In the genomic region with DNA sequence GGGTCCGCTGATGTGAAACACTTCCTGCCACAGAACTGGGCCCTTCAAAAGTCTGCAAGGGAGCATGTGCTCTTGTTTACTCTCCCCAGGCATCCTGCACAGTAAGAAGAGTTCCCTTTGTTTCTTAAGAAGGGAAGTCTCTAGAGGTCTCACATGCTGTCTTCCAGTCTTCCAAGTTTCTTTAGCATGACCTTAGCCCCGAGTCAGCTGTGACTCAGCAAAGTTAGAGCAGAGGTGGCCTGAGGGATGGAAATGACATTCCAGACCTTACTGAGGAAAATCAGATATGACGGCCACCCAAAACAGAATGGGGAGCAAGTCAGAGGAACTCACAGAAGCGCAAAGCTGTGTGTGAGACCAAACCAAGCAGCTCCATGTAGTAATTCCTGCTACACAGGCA, we compare ENCODE assay signal across 11 mouse cellular contexts. TPM values are rescaled to one million over a fixed set of nuclear protein-coding genes. Genes with fewer than 3 reads are reported as not detected.
DNase-seq lines count a peak whose midpoint lies in the region; ATAC-seq and TF ChIP-seq lines count a peak whose summit lies in the region.
"Had no signal": no experiment of that assay in that cellular context is flagged by ENCODE, and none has a peak within 500 bp of the region (broad histone marks: within the 10 kb centered on the region; RNA-seq: fewer than 3 reads in every experiment).

No protein-coding gene starts in this region.

- no peaks in the 10 kb centered on the region for H3K9me3 ChIP-seq in liver, embryonic 13.5 days (replicated peaks)
- H3K9me3 ChIP-seq in liver, postnatal 0 days (ENCODE audit: low read length): no peaks in the 10 kb centered on the region
- no peaks in the 10 kb centered on the region for H3K9me3 ChIP-seq in stomach, embryonic 16.5 days (replicated peaks; ENCODE audit: control insufficient read depth, low read length)
- no peaks in the 10 kb centered on the region for H3K9me3 ChIP-seq in forebrain, embryonic 13.5 days (replicated peaks)
- H3K9me3 ChIP-seq: hindbrain, embryonic 15.5 days; neural tube, embryonic 15.5 days had no signal

- H3K4me3 ChIP-seq in liver, embryonic 13.5 days (replicated peaks): no peak overlapping the region
- H3K4me3 ChIP-seq in liver, postnatal 0 days (ENCODE audit: low read depth, low read length): no peak overlapping the region
- no peak overlapping the region for H3K4me3 ChIP-seq in stomach, embryonic 16.5 days (replicated peaks; ENCODE audit: low read length)
- no peak overlapping the region for H3K4me3 ChIP-seq in forebrain, embryonic 13.5 days
- H3K4me3 ChIP-seq: hindbrain, embryonic 15.5 days; neural tube, embryonic 15.5 days had no signal

- peak; percentile 30 to 42 for DNase-seq in adrenal gland, postnatal 36 days
- no peak for DNase-seq in adrenal gland, adult 8-10 months
- no peak for DNase-seq in liver, embryonic 13.5 days
- no peak for DNase-seq in liver, postnatal 0 days
- DNase-seq in kidney, adult 18-20 months: peak; percentile 42
- no peak for DNase-seq in urinary bladder, postnatal 36 days (ENCODE audit: low spot score in 2 of 2)
- DNase-seq: cerebellum, adult 11 months had no signal

- no peak overlapping the region for H3K27ac ChIP-seq in liver, embryonic 13.5 days
- no peak overlapping the region for H3K27ac ChIP-seq in liver, postnatal 0 days (ENCODE audit: low read depth)
- H3K27ac ChIP-seq in stomach, embryonic 16.5 days (ENCODE audit: low read length): peak overlapping the region; percentile 70
- no peak overlapping the region for H3K27ac ChIP-seq in forebrain, embryonic 13.5 days
- H3K27ac ChIP-seq: hindbrain, embryonic 15.5 days; neural tube, embryonic 15.5 days had no signal

- H3K9ac ChIP-seq in liver, embryonic 13.5 days: 0 out of 2 replicates have a peak overlapping the region, but pooled peaks have one; percentile 26
- no peak overlapping the region for H3K9ac ChIP-seq in liver, postnatal 0 days (replicated peaks)
- H3K9ac ChIP-seq in stomach, embryonic 16.5 days (ENCODE audit: low read length): peak overlapping the region; percentile 28; the same call in 1 of the 2 replicates
- no peak overlapping the region for H3K9ac ChIP-seq in forebrain, embryonic 13.5 days
- H3K9ac ChIP-seq: hindbrain, embryonic 15.5 days; neural tube, embryonic 15.5 days had no signal

- peaks cover 12% of the 10 kb centered on the region for H3K36me3 ChIP-seq in liver, embryonic 13.5 days
- peaks cover 9% of the 10 kb centered on the region; the same call in 1 of the 2 replicates for H3K36me3 ChIP-seq in liver, postnatal 0 days (replicated peaks; ENCODE audit: insufficient read depth, low read length)
- H3K36me3 ChIP-seq in stomach, embryonic 16.5 days (ENCODE audit: control insufficient read depth, insufficient read depth, low read length): no peaks in the 10 kb centered on the region
- peaks cover 4% of the 10 kb centered on the region; the same call in 1 of the 2 replicates for H3K36me3 ChIP-seq in forebrain, embryonic 13.5 days (ENCODE audit: poor library complexity, severe bottlenecking)
- H3K36me3 ChIP-seq: hindbrain, embryonic 15.5 days had no signal

- H3K27me3 ChIP-seq in liver, embryonic 13.5 days: no peaks in the 10 kb centered on the region
- no peaks in the 10 kb centered on the region for H3K27me3 ChIP-seq in liver, postnatal 0 days (ENCODE audit: insufficient read depth, low read length)
- H3K27me3 ChIP-seq in stomach, embryonic 16.5 days (ENCODE audit: control insufficient read depth, insufficient read depth, low read length): no peaks in the 10 kb centered on the region
- H3K27me3 ChIP-seq in forebrain, embryonic 13.5 days: no peaks in the 10 kb centered on the region
- H3K27me3 ChIP-seq: hindbrain, embryonic 15.5 days; neural tube, embryonic 15.5 days had no signal

- no peak overlapping the region for H3K4me2 ChIP-seq in liver, embryonic 13.5 days
- no peak overlapping the region for H3K4me2 ChIP-seq in liver, postnatal 0 days (ENCODE audit: low read depth, low read length)
- H3K4me2 ChIP-seq in stomach, embryonic 16.5 days (ENCODE audit: low read depth, low read length): no peak overlapping the region
- H3K4me2 ChIP-seq in forebrain, embryonic 13.5 days: no peak overlapping the region
- H3K4me2 ChIP-seq: hindbrain, embryonic 15.5 days; neural tube, embryonic 15.5 days had no signal

- no peak for TF ChIP-seq EP300 in liver, postnatal 0 days (IDR thresholded peaks at IDR 0.05; ENCODE audit: low read depth)

- H3K4me1 ChIP-seq in liver, embryonic 13.5 days (replicated peaks): peaks cover 13% of the 10 kb centered on the region
- H3K4me1 ChIP-seq in liver, postnatal 0 days (ENCODE audit: insufficient read depth): no peaks in the 10 kb centered on the region; the same call in 1 of the 2 replicates
- peaks cover 20% of the 10 kb centered on the region for H3K4me1 ChIP-seq in stomach, embryonic 16.5 days (ENCODE audit: control insufficient read depth, insufficient read depth, low read length)
- peaks cover 24% of the 10 kb centered on the region for H3K4me1 ChIP-seq in forebrain, embryonic 13.5 days

- no peak for ATAC-seq in liver, embryonic 13.5 days (ENCODE audit: low read depth)
- no peak for ATAC-seq in liver, postnatal 0 days
- ATAC-seq in stomach, embryonic 16.5 days (ENCODE audit: insufficient read depth, low FRiP score): no peak
- no peak for ATAC-seq in forebrain, embryonic 13.5 days

- WGBS in liver, embryonic 13.5 days (ENCODE audit: insufficient replicate concordance): 68% methylated on average over 4 of the region's 4 CpGs
- 65% methylated on average over 4 of the region's 4 CpGs for WGBS in liver, postnatal 0 days (ENCODE audit: insufficient replicate concordance)
- 66% methylated on average over 4 of the region's 4 CpGs for WGBS in stomach, embryonic 16.5 days
- WGBS in forebrain, embryonic 13.5 days: 77% methylated on average over 4 of the region's 4 CpGs

- TF ChIP-seq CTCF in liver, postnatal 0 days (IDR thresholded peaks at IDR 0.05; ENCODE audit: low read depth): no peak

RNA-seq across cellular contexts. Expression of gene Spen, which starts 37.8 kb away (rescaled TPM):
- 10 to 100 TPM; 49.9 to 58.3 TPM for total RNA-seq in adrenal gland, postnatal 36 days (2021)
- 10 to 100 TPM; 53.0 to 94.3 (median 63.4) TPM for total RNA-seq in adrenal gland, adult 8-10 months (2022)
- polyA plus RNA-seq in liver, embryonic 13.5 days (2015; fragmentation: Nextera tagmentation; extraction: Ambion mirVana): 4.2 and 4.8 TPM in 2 replicates
- 2.3 and 3.0 TPM in 2 replicates for polyA plus RNA-seq in liver, postnatal 0 days (2015; fragmentation: Nextera tagmentation; extraction: Ambion mirVana)
- polyA plus RNA-seq in stomach, embryonic 16.5 days (2015; fragmentation: Nextera tagmentation; extraction: Ambion mirVana): 6.2 and 7.2 TPM in 2 replicates
- 16.7 and 17.1 TPM in 2 replicates for polyA plus RNA-seq in forebrain, embryonic 13.5 days (2015; fragmentation: Nextera tagmentation; extraction: Ambion mirVana)

RNA-seq across cellular contexts. Expression of gene Zbtb17, which starts 56.2 kb away (rescaled TPM):
- 10 to 100 TPM; 14.8 to 18.7 TPM for total RNA-seq in adrenal gland, postnatal 36 days (2021)
- 10 to 100 TPM; 14.8 to 25.6 (median 19.5) TPM for total RNA-seq in adrenal gland, adult 8-10 months (2022)
- polyA plus RNA-seq in liver, embryonic 13.5 days (2015; fragmentation: Nextera tagmentation; extraction: Ambion mirVana): 9.5 and 11.4 TPM in 2 replicates
- polyA plus RNA-seq in liver, postnatal 0 days (2015; fragmentation: Nextera tagmentation; extraction: Ambion mirVana): 4.6 and 5.5 TPM in 2 replicates
- polyA plus RNA-seq in stomach, embryonic 16.5 days (2015; fragmentation: Nextera tagmentation; extraction: Ambion mirVana): 31.8 and 35.6 TPM in 2 replicates
- 60.9 and 63.7 TPM in 2 replicates for polyA plus RNA-seq in forebrain, embryonic 13.5 days (2015; fragmentation: Nextera tagmentation; extraction: Ambion mirVana)

Comparison
In these comparisons a context has a peak if more than half of its experiments do, and no peak if none do; other contexts are left out.
1. DNase-seq: peak in adrenal gland, postnatal 36 days (2 of 2) and kidney, adult 18-20 months (single experiment); none in adrenal gland, adult 8-10 months (single experiment), liver, embryonic 13.5 days (single experiment), liver, postnatal 0 days (single experiment) and urinary bladder, postnatal 36 days (0 of 2).
2. H3K9ac ChIP-seq: peak in liver, embryonic 13.5 days (single experiment) and stomach, embryonic 16.5 days (single experiment); none in liver, postnatal 0 days (single experiment) and forebrain, embryonic 13.5 days (single experiment).